Mouse (Mus musculus) midbrain, embryonic 15.5 days (tissue): ENCODE results near the gene Stfa2l1. TPM values are rescaled to one million over a fixed set of nuclear protein-coding genes. Genes with fewer than 3 reads are reported as not detected.

Experiments used
- ATAC-seq: fragments of 200-750 bp; cut with Nextera tagmentation; replicated peaks from 2 replicates; pipeline ENCODE4 v1.8.0; 2017; ENCODE audit warnings: moderate TSS enrichment
- H3K27ac ChIP-seq: fragments of 300-500 bp; sonication (generic); 2 replicates; pipeline ENCODE4 v1.5.1; 2015; ENCODE audit warnings: mild to moderate bottlenecking, inconsistent platforms
- H3K27me3 ChIP-seq: fragments of 300-500 bp; sonication (generic); replicated peaks from 2 replicates; pipeline ENCODE4 v1.6.1; 2015; ENCODE audit warnings: inconsistent platforms
- H3K36me3 ChIP-seq: fragments of 300-500 bp; sonication (generic); replicated peaks from 2 replicates; pipeline ENCODE4 v1.6.1; 2015; ENCODE audit warnings: inconsistent platforms
- H3K4me1 ChIP-seq: fragments of 300-500 bp; sonication (generic); 2 replicates; pipeline ENCODE4 v1.6.1; 2015; ENCODE audit warnings: inconsistent platforms
- H3K4me2 ChIP-seq: fragments of 300-500 bp; sonication (generic); 2 replicates; pipeline ENCODE4 v1.6.1; 2015; ENCODE audit warnings: inconsistent platforms, mild to moderate bottlenecking, moderate library complexity
- H3K4me3 ChIP-seq: fragments of 300-500 bp; sonication (generic); 2 replicates; pipeline ENCODE4 v1.5.1; 2015; ENCODE audit warnings: mild to moderate bottlenecking, inconsistent platforms
- H3K9ac ChIP-seq: fragments of 300-500 bp; sonication (generic); 2 replicates; pipeline ENCODE4 v1.6.1; 2015; ENCODE audit warnings: mild to moderate bottlenecking, inconsistent platforms
- H3K9me3 ChIP-seq: fragments of 300-500 bp; sonication (generic); 2 replicates; pipeline ENCODE4 v1.6.1; 2016; ENCODE audit warnings: inconsistent platforms
- WGBS: fragments of 180-500 bp; shearing (Covaris S2); methylation state at CpG from one replicate; pipeline ENCODE4 v1.1.7; 2015; ENCODE audit warnings: mixed read lengths; 5-methylcytosine and 5-hydroxymethylcytosine counted together
- polyA plus RNA-seq: library from polyadenylated mRNA; unstranded; fragments of >200 nt; fragmentation: Nextera tagmentation; extraction: Ambion mirVana; gene quantifications from 2 replicates; pipeline ENCODE4 v1.2.1, GENCODE M21; 2015

Stfa2l1 gene
- polyA plus RNA-seq, 1 experiment from 2014 or later = not detected

DNA sequence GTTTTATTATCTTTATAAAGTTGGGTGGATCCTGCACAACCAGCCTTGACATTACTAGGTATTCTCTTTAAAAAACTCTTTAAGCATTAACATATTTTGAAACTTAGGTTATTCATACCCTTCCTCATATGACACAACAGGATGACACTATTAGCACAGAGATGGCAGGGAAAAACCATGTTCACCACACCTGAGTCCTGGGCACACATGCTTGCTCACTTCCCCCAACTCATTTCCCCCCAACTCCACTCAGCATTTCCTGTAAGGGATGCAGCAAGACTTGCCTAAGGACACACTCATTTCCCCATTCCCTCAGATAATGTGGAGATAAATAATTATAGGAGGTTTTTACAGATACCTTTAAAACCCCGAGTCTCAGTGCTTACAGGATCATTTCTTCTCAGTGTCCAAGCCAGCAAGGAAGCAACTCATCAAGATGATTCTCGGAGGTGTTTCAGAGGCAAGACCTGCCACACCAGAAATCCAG lies 53.4 kb downstream of the Stfa2l1 start, which contains the start of gene Gm5416:
Gm5416 (plus strand) TSS at position 437 of the 487 bp plus-strand sequence.
- H3K9ac ChIP-seq = no peak within 1 kb of the TSS
- WGBS = 82% methylated on average over 2 of the region's 2 CpGs
- no peaks in the 10 kb centered on the region for H3K36me3 ChIP-seq
- H3K4me1 ChIP-seq = no peaks in the 10 kb centered on the region
- H3K4me3 ChIP-seq = no peak within 1 kb of the TSS
- no peak within 1 kb of the TSS for H3K27ac ChIP-seq
- H3K9me3 ChIP-seq = no peaks in the 10 kb centered on the region
- no peak within 1 kb of the TSS for H3K4me2 ChIP-seq
- no peak for ATAC-seq
- H3K27me3 ChIP-seq = no peaks in the 10 kb centered on the region

Other genes with a start within 250 kb of the Stfa2l1 start
- 1.8 and 2.6 TPM in 2 replicates for gene Parp9, start 218.3 kb upstream of the Stfa2l1 start, polyA plus RNA-seq
- gene Dtx3l, start 217.7 kb upstream of the Stfa2l1 start, polyA plus RNA-seq = 1.5 and 1.8 TPM in 2 replicates
- gene Kpna1, start 178.1 kb upstream of the Stfa2l1 start, polyA plus RNA-seq = 74.3 and 83.1 TPM in 2 replicates
- gene Wdr5b, start 115.6 kb upstream of the Stfa2l1 start, polyA plus RNA-seq = 13.0 and 13.2 TPM in 2 replicates
- 128 and 129 TPM in 2 replicates for gene Fam162a, start 85.2 kb upstream of the Stfa2l1 start, polyA plus RNA-seq
- gene Ccdc58, start 85.1 kb upstream of the Stfa2l1 start, polyA plus RNA-seq = 27.4 and 27.6 TPM in 2 replicates
- not detected in 2 replicates for gene Csta1, start 25.6 kb upstream of the Stfa2l1 start, polyA plus RNA-seq
- 1.1 TPM in 1 of 2 replicates, not detected in the other for gene Gm5483, start 27.4 kb downstream of the Stfa2l1 start, polyA plus RNA-seq
- gene Gm5416, start 53.6 kb downstream of the Stfa2l1 start, polyA plus RNA-seq = not detected in 2 replicates
- not detected in 2 replicates for gene 2010005H15Rik, start 64.7 kb downstream of the Stfa2l1 start, polyA plus RNA-seq
- gene Stfa1, start 120.1 kb downstream of the Stfa2l1 start, polyA plus RNA-seq = 0.68 and 2.0 TPM in 2 replicates
- gene BC117090, start 177.5 kb downstream of the Stfa2l1 start, polyA plus RNA-seq = not detected in 2 replicates
- gene BC100530, start 210.9 kb downstream of the Stfa2l1 start, polyA plus RNA-seq = 1.0 and 2.6 TPM in 2 replicates